Mouse (Mus musculus) left cerebral cortex, postnatal 10 days (tissue): ENCODE data around the gene Btnl10. TPM values are rescaled to one million over a fixed set of nuclear protein-coding genes. Genes with fewer than 3 reads are reported as not detected.
A peak's percentile ranks its signal among the peaks of the same experiment; 100 is the strongest.

Experiments
- DNase-seq, 2 experiments: peaks; one replicate each; pipeline ENCODE4 v3.0.0; 2021 to 2022; ENCODE audit warnings: low spot score in 2 of 2, mixed read lengths in 1 of 2; ENCODE audit errors: extremely low spot score in 1 of 2
- intact Hi-C: fragments of 180-260 bp; cut with DNase I; formaldehyde crosslinking; loops from one replicate; pipeline ENCODE4 v1.15.1; 2025
- total RNA-seq, 2 experiments: library from RNA; stranded (reverse); gene quantifications; 2 replicates each; pipeline ENCODE4 v1.2.3; 2021

Gene Btnl10
- total RNA-seq, result under 1 TPM in 1 of 2 experiments, not detected in 1; 0.06 TPM

GRCm38 (mm10) chr11:58917745-58918366 is at the start of gene Btnl10:
Btnl10 (plus strand) TSS chr11:58917908.
- no peak for DNase-seq
- intact Hi-C loops, result no loop called here

GRCm38 (mm10) chr11:58867954-58868330 is 49.8 kb upstream of the Btnl10 start:
- intact Hi-C loops, result no loop called here
- DNase-seq, result no peak

DNA sequence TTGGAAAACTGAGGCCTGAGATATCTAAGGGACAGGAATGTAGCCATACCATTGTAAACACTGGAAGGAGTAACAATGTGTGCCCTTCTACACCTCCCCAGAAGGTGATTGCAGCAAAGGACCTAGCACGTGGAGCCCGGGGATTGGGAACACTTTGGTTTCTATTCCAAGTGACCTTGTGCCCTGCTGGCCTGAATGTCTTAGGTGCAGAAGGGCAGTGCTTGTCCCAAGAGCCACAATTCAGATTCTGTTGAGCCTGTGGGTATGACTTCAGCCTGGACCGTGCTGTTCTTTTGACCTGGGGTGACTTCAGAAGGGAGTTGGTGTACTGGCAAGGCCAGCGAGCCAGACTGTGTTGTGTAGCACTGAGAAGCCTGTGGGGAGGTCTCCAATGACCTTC is 46.7 kb upstream of the Btnl10 start:
- intact Hi-C loops, result no loop called here
- no peak for DNase-seq

DNA sequence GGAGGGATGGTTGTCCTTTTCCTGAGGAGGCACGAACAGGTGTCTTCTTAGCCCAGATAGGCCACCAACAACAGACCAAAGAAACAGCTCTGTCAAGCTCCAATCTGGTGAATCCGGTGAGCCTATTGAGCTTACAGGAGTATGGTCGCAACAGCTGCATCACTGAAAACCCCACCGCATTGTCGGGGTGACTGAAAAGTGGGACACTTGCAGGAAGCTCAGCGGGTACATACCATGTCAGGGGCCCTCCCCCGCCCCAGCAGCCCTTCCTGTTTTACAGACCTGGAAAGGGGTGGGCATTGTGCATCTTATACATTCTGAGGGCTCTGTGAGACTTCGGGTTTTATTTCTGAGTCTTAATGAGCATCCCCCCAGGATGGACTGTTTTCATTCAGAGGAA is 34.0 kb upstream of the Btnl10 start:
- intact Hi-C loops, result no loop called here
- no peak for DNase-seq

DNA sequence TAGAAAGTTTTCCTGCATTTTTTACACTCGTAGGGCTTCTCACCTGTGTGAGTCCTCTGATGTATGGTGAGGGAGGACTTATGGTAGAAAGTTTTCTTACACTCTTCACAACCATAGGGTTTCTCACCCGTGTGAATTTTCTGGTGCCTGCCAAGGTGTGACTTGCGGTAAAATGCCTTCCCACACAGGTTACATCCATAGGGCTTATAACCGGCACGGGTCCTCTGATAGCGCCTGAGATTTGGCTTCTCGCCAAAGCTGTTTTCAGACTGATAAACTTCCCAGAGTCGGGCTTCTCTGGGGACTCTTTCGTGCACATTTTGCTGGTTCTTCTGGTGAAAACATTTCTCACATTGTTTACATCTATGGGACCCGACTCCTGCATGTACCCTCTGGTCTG is 27.2 kb upstream of the Btnl10 start:
- DNase-seq, result no peak
- intact Hi-C loops, result no loop called here

DNA sequence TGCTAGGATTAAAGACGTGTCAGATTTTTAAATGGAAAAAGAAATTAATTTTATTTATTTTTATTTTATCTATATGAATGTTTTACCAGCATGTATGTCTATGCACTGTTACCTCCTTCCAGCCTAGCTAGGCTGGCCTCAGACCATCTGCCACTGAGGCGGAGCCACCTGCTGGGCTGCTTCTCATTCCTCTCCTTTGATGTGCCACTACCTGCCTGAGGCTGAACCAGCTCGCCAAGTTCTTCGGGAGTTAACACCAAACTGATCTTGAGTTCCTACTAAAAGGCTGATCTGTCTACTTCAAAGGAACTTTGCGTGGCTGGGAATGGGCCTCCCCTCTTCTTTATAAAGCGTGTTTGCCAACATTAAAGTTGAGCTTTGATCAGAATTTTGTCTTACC is 23.3 kb upstream of the Btnl10 start:
- intact Hi-C loops, result no loop called here
- DNase-seq, result no peak

- intact Hi-C loops, result no loop called here
- peak in 1 of 2 experiments; percentile 57 for DNase-seq
Observed at GRCm38 (mm10) chr11:58897485-58897884, 20.2 kb upstream of the Btnl10 start.

- no peak for DNase-seq
- intact Hi-C loops, result no loop called here
Observed at GRCm38 (mm10) chr11:58901080-58901479, 16.6 kb upstream of the Btnl10 start.

- intact Hi-C loops, result no loop called here
- DNase-seq, result peak; percentile 94 to 96
Observed at GRCm38 (mm10) chr11:58903511-58904409, 13.9 kb upstream of the Btnl10 start, which contains the start of gene Zfp39. Zfp39 (minus strand) TSS chr11:58904225.

- intact Hi-C loops, result no loop called here
- no peak for DNase-seq
Observed at GRCm38 (mm10) chr11:58904410-58904718, 13.3 kb upstream of the Btnl10 start.

DNA sequence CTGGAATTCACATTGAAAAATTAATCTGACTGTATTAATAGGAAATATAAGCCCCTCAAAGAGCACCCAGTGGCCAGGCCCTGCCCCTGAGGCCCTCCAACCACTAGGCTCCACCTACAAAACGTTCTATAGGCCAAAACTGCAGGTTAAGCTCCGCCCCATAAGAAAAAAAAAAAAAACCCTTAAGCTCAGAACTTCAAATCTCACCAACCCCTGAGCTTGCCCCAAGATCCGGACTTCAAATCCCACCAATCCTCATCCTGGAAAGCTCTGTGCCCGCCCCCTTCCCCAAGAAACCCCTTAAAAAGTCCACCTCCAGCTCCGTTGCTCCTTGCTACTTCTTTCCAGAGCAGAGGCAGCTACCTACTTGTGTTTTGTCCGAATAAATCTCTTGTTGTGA is 12.9 kb upstream of the Btnl10 start:
- DNase-seq, result no peak
- intact Hi-C loops, result no loop called here

GRCm38 (mm10) chr11:58913776-58914175 is 3.9 kb upstream of the Btnl10 start:
- intact Hi-C loops, result no loop called here
- DNase-seq, result no peak

- intact Hi-C loops, result no loop called here
- DNase-seq, result no peak
Observed at GRCm38 (mm10) chr11:58914461-58915028, 3.2 kb upstream of the Btnl10 start.

DNA sequence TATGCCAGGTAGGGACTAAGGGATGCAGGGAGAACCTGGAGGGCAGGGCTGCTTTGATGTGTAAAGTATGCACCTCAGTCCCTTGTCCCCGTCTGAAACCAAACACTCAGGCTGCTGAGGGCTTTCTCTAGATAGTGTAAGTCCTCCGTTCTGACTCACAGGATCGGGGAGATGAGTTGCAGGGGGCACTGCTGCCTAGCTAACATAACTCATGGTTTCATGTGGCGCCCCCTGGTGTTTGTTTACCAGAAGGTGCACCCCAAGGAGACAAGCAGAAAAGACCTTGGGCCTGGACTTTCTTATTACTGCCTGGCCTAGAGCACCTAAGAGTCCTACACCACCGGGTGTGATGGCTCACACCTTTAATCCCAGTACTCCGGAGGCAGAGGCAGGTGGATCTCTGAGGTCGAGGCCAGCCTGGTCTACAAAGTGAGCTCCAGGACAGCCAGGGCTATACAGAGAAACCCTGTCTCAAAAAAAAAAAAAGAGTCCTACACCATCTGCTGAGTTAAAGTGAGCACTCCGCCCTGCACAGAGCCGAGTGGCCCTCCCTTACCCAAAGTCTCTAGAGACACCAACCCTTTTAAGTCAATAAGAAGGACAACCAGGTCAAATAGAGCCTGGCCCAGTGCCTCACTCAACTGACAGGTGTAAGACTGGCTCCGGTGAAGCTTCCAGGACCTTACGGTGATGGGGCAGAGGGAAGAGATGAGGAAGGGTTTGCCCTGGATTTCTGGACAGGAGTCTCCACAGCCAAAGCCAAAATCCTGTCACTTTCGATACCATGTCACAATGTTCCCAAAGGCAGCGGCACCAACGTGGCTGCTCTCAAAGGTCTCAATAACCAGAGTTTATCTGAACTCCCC is 596 bp upstream of the Btnl10 start:
- peak in 1 of 2 experiments; percentile 53 for DNase-seq
- intact Hi-C loops, result no loop called here

GRCm38 (mm10) chr11:58918759-58919158 is 1.1 kb downstream of the Btnl10 start:
- no peak for DNase-seq
- intact Hi-C loops, result no loop called here

GRCm38 (mm10) chr11:58922420-58922819 is 4.7 kb downstream of the Btnl10 start:
- no peak for DNase-seq
- intact Hi-C loops, result no loop called here

- intact Hi-C loops, result no loop called here
Observed at GRCm38 (mm10) chr11:58926651-58927050, 8.9 kb downstream of the Btnl10 start.

GRCm38 (mm10) chr11:58927053-58927452 is 9.3 kb downstream of the Btnl10 start:
- no peak for DNase-seq
- intact Hi-C loops, result no loop called here

More at GRCm38 (mm10) chr11:58926651-58927050, 8.9 kb downstream of the Btnl10 start:
- no peak for DNase-seq
